Mouse (Mus musculus) central nervous system, embryonic 14 days (tissue): ENCODE data around the gene H2-Q4. TPM values are rescaled to one million over a fixed set of nuclear protein-coding genes. Genes with fewer than 3 reads are reported as not detected.

ENCODE experiments used
- polyA plus RNA-seq: library from polyadenylated mRNA; depleted of rRNA; stranded (reverse); fragments of >200 nt; gene quantifications from 2 replicates; pipeline ENCODE4 v1.2.3, GENCODE M21; 2012; rRNA removed

Gene H2-Q4
- polyA plus RNA-seq, result 4.9 and 7.0 TPM in 2 replicates

GRCm38 (mm10) chr17:35379369-35379728 is at the start of gene H2-Q4:
TSS of gene H2-Q4 (plus strand) at chr17:35379617.

GRCm38 (mm10) chr17:35342071-35342671 is 37.2 kb upstream of the H2-Q4 start, which contains the start of gene H2-Q2:
TSS of gene H2-Q2 (plus strand) at chr17:35342242.

GRCm38 (mm10) chr17:35424624-35425416 is 45.4 kb downstream of the H2-Q4 start, which contains the start of gene H2-Q6:
TSS of gene H2-Q6 (plus strand) at chr17:35424850.

Other genes starting within 250 kb of the H2-Q4 start
- gene Apom, start 247.6 kb upstream of the H2-Q4 start, polyA plus RNA-seq, result 1.1 and 1.2 TPM in 2 replicates
- gene Bag6, start 244.4 kb upstream of the H2-Q4 start, polyA plus RNA-seq, result 327 and 363 TPM in 2 replicates
- gene Prrc2a, start 214.7 kb upstream of the H2-Q4 start, polyA plus RNA-seq, result 357 and 368 TPM in 2 replicates
- 3.3 and 4.7 TPM in 2 replicates for gene Aif1, start 203.5 kb upstream of the H2-Q4 start, polyA plus RNA-seq
- gene Lst1, start 191.2 kb upstream of the H2-Q4 start, polyA plus RNA-seq, result 12.8 and 13.3 TPM in 2 replicates
- gene Ltb, start 185.2 kb upstream of the H2-Q4 start, polyA plus RNA-seq, result 0.71 and 1.3 TPM in 2 replicates
- 0.34 and 0.66 TPM in 2 replicates for gene Tnf, start 177.6 kb upstream of the H2-Q4 start, polyA plus RNA-seq
- 0.32 and 0.34 TPM in 2 replicates for gene Lta, start 174.3 kb upstream of the H2-Q4 start, polyA plus RNA-seq
- gene Gm16181, start 158.8 kb upstream of the H2-Q4 start, polyA plus RNA-seq, result not detected in 2 replicates
- gene Atp6v1g2, start 146.0 kb upstream of the H2-Q4 start, polyA plus RNA-seq, result 68.5 and 73.3 TPM in 2 replicates
- gene Nfkbil1, start 143.8 kb upstream of the H2-Q4 start, polyA plus RNA-seq, result 15.6 TPM in 2 replicates
- 959 and 1,020 TPM in 2 replicates for gene Ddx39b, start 137.9 kb upstream of the H2-Q4 start, polyA plus RNA-seq
- 38.6 and 42.0 TPM in 2 replicates for gene H2-D1, start 116.9 kb upstream of the H2-Q4 start, polyA plus RNA-seq
- gene H2-Q1, start 59.2 kb upstream of the H2-Q4 start, polyA plus RNA-seq, result 0.09 and 0.10 TPM in 2 replicates
- gene H2-Q2, start 37.4 kb upstream of the H2-Q4 start, polyA plus RNA-seq, result 0.92 and 0.94 TPM in 2 replicates
- gene H2-Q6, start 45.2 kb downstream of the H2-Q4 start, polyA plus RNA-seq, result 0.54 and 0.61 TPM in 2 replicates
- 3.8 and 4.5 TPM in 2 replicates for gene H2-Q7, start 59.5 kb downstream of the H2-Q4 start, polyA plus RNA-seq
- gene H2-Q10, start 90.5 kb downstream of the H2-Q4 start, polyA plus RNA-seq, result 0.09 and 0.11 TPM in 2 replicates
- gene Pou5f1, start 126.4 kb downstream of the H2-Q4 start, polyA plus RNA-seq, result not detected in 2 replicates
- 27.0 and 27.8 TPM in 2 replicates for gene Tcf19, start 137.2 kb downstream of the H2-Q4 start, polyA plus RNA-seq
- 23.6 and 25.7 TPM in 2 replicates for gene Cchcr1, start 137.5 kb downstream of the H2-Q4 start, polyA plus RNA-seq
- gene Psors1c2, start 153.6 kb downstream of the H2-Q4 start, polyA plus RNA-seq, result 1.1 and 1.2 TPM in 2 replicates
- gene Cdsn, start 172.5 kb downstream of the H2-Q4 start, polyA plus RNA-seq, result 0.02 and 0.13 TPM in 2 replicates
- gene 2300002M23Rik, start 187.8 kb downstream of the H2-Q4 start, polyA plus RNA-seq, result 0.19 TPM in 1 of 2 replicates, not detected in the other
- gene Sfta2, start 221.9 kb downstream of the H2-Q4 start, polyA plus RNA-seq, result 0.33 and 0.34 TPM in 2 replicates
- gene Gm9573, start 247.0 kb downstream of the H2-Q4 start, polyA plus RNA-seq, result not detected in 2 replicates